Mouse (Mus musculus) left cerebral cortex, adult 6 months (tissue): ENCODE results near the gene Tbcd. TPM values are rescaled to one million over a fixed set of nuclear protein-coding genes. Genes with fewer than 3 reads are reported as not detected.

Experiments used
- long read RNA-seq, 2 experiments: library from polyadenylated mRNA; unstranded; transcript quantifications; one replicate each; pipeline ENCODE4 v2.0.0; 2019 to 2020
- polyA plus RNA-seq: library from polyadenylated mRNA; unstranded; fragments of <200 nt; fragmentation: Nextera tagmentation; gene quantifications from 2 replicates; pipeline ENCODE4 v1.2.3, GENCODE M21; 2021

Tbcd gene
- polyA plus RNA-seq, result 10.4 and 12.6 TPM in 2 replicates
- long read RNA-seq, experiment 1, partial matches to known transcripts, result 7 of 14 reads
- long read RNA-seq, experiment 1, other reads (novel, unspliced or antisense), result 7 of 14 reads
- long read RNA-seq, experiment 2, full-length matches to known transcripts, result 1 of 8 reads
- long read RNA-seq, experiment 2, partial matches to known transcripts, result 6 of 8 reads
- long read RNA-seq, experiment 2, other reads (novel, unspliced or antisense), result 1 of 8 reads

GRCm38 (mm10) chr11:121451753-121452635, at the start of gene Tbcd:
Tbcd (plus strand) TSS chr11:121451949.

GRCm38 (mm10) chr11:121420830-121421552, 30.8 kb upstream of the Tbcd start, which contains the start of gene Fn3krp:
Fn3krp (plus strand) TSS chr11:121421401.

GRCm38 (mm10) chr11:121434156-121435155, 17.3 kb upstream of the Tbcd start, which contains the start of gene Fn3k:
Fn3k (plus strand) TSS chr11:121434913.

GRCm38 (mm10) chr11:121519131-121519530, 67.4 kb downstream of the Tbcd start, which contains the start of gene Zfp750:
Zfp750 (minus strand) TSS chr11:121519333.

Other genes with a start within 250 kb of the Tbcd start
- gene Hexdc, start 247.5 kb upstream of the Tbcd start, polyA plus RNA-seq, result 7.3 and 8.3 TPM in 2 replicates
- 20.1 and 20.6 TPM in 2 replicates for gene Ogfod3, start 247.2 kb upstream of the Tbcd start, polyA plus RNA-seq
- gene Cybc1, start 222.6 kb upstream of the Tbcd start, polyA plus RNA-seq, result 12.1 and 16.7 TPM in 2 replicates
- 14.5 and 22.4 TPM in 2 replicates for gene Narf, start 214.7 kb upstream of the Tbcd start, polyA plus RNA-seq
- 5.5 and 10.0 TPM in 2 replicates for gene Foxk2, start 192.0 kb upstream of the Tbcd start, polyA plus RNA-seq
- gene Wdr45b, start 97.5 kb upstream of the Tbcd start, polyA plus RNA-seq, result 63.9 and 88.2 TPM in 2 replicates
- gene Rab40b, start 63.7 kb upstream of the Tbcd start, polyA plus RNA-seq, result 57.1 and 63.1 TPM in 2 replicates
- 38.8 and 43.0 TPM in 2 replicates for gene Fn3krp, start 30.5 kb upstream of the Tbcd start, polyA plus RNA-seq
- 68.2 and 68.5 TPM in 2 replicates for gene Fn3k, start 17.0 kb upstream of the Tbcd start, polyA plus RNA-seq
- gene Zfp750, start 67.4 kb downstream of the Tbcd start, polyA plus RNA-seq, result not detected in 2 replicates
- 2.6 and 2.7 TPM in 2 replicates for gene B3gntl1, start 221.2 kb downstream of the Tbcd start, polyA plus RNA-seq
- 7.8 and 18.3 TPM in 2 replicates for gene Metrnl, start 249.6 kb downstream of the Tbcd start, polyA plus RNA-seq